In the genomic region with DNA sequence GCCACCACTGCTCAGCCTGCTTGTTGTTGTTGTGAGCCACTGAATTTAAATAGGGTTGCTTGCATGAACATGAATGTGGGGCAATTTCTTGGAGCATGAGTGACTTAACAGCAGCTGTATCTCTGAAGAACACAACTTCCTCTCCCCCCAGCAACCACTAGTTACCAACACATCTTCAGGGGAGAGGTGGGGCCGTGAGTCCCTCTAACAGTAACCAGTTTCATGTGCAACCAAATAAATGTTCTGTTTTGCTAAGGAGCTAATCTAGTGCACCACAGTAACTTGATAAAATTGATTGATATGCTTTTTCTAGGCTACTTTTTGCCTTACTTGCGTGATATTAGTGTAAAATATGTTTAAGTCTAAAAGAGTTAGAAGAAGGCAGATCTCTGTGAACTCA, we compare ENCODE assay signal across 21 mouse cellular contexts. TPM values are rescaled to one million over a fixed set of nuclear protein-coding genes. Genes with fewer than 3 reads are reported as not detected.
"Had no signal": no experiment of that assay in that cellular context is flagged by ENCODE, and none has a peak within 500 bp of the region (broad histone marks: within the 10 kb centered on the region; RNA-seq: fewer than 3 reads in every experiment).

No protein-coding gene starts in this region.

- H3K4me3 ChIP-seq: limb, embryonic 12.5 days; megakaryocyte, embryonic 14.5 days; midbrain, embryonic 12.5 days; neural tube, embryonic 13.5 days; stomach, embryonic 15.5 days had no signal

- H3K9ac ChIP-seq: limb, embryonic 12.5 days; liver, embryonic 14.5 days; midbrain, embryonic 12.5 days; neural tube, embryonic 13.5 days; stomach, embryonic 15.5 days had no signal

- H3K9me3 ChIP-seq: limb, embryonic 12.5 days; megakaryocyte, embryonic 14.5 days; midbrain, embryonic 12.5 days; neural tube, embryonic 13.5 days; stomach, embryonic 15.5 days had no signal

- H3K36me3 ChIP-seq: stomach, embryonic 15.5 days had no signal

- ATAC-seq: intestine, postnatal 0 days; lung, postnatal 0 days; midbrain, embryonic 16.5 days had no signal

- H3K27me3 ChIP-seq: limb, embryonic 12.5 days; megakaryocyte, embryonic 14.5 days; midbrain, embryonic 12.5 days; neural tube, embryonic 13.5 days; stomach, embryonic 15.5 days had no signal

- H3K4me2 ChIP-seq: limb, embryonic 12.5 days; midbrain, embryonic 12.5 days; neural tube, embryonic 13.5 days; stomach, embryonic 15.5 days had no signal

- H3K27ac ChIP-seq: limb, embryonic 12.5 days; liver, embryonic 14.5 days; midbrain, embryonic 12.5 days; neural tube, embryonic 13.5 days; stomach, embryonic 15.5 days had no signal

- DNase-seq: kidney, adult 8-10 months; kidney, postnatal 25 days; layer of hippocampus, postnatal 36 days; liver; lung, adult 2 months; lung, postnatal 36 days; retina, postnatal 1 day; right cerebral cortex, postnatal 4 days; spleen, adult 18-20 months; thymus, postnatal 4 days had no signal

- H3K4me1 ChIP-seq: limb, embryonic 12.5 days; midbrain, embryonic 12.5 days; neural tube, embryonic 13.5 days; stomach, embryonic 15.5 days had no signal

RNA-seq across cellular contexts. Expression of gene Gm28051, which starts 42.0 kb away (rescaled TPM):
- total RNA-seq: layer of hippocampus, postnatal 36 days; left cerebral cortex, postnatal 36 days had no signal
- polyA plus RNA-seq: intestine, postnatal 0 days; kidney, embryonic 16.5 days; limb, embryonic 12.5 days; liver, embryonic 14.5 days; lung, adult 2 months; lung, postnatal 0 days; midbrain, embryonic 12.5 days; midbrain, embryonic 16.5 days; neural tube, embryonic 13.5 days; stomach, embryonic 15.5 days had no signal
